Mouse (Mus musculus) macrophage (primary cell): ENCODE data around the gene Hist2h2ab. TPM values are rescaled to one million over a fixed set of nuclear protein-coding genes. Genes with fewer than 3 reads are reported as not detected.
"Not testable (repeated sequence)": the region's sequence is repeated elsewhere in the genome, so short reads cannot be mapped to it uniquely, and the experiment has no call there.

Source experiments
- H3K27ac ChIP-seq: fragments of 350-480 bp; formaldehyde crosslinking; 2 replicates; pipeline ENCODE4 v1.9.0; 2021
- H3K36me3 ChIP-seq: fragments of 350-480 bp; formaldehyde crosslinking; 2 replicates; pipeline ENCODE4 v1.9.0; 2021; ENCODE audit errors: inconsistent target
- H3K4me3 ChIP-seq: fragments of 350-480 bp; formaldehyde crosslinking; 2 replicates; pipeline ENCODE4 v1.9.0; 2021; ENCODE audit errors: inconsistent target
- H3K79me2 ChIP-seq: fragments of 350-480 bp; formaldehyde crosslinking; 2 replicates; pipeline ENCODE4 v1.9.0; 2021; ENCODE audit errors: inconsistent target
- WGBS: methylation state at CpG from one replicate; pipeline ENCODE4 v1.1.7; 2026; ENCODE audit warnings: inconsistent platforms; ENCODE audit not compliant: missing documents; 5-methylcytosine and 5-hydroxymethylcytosine counted together
- polyA plus RNA-seq: library from polyadenylated mRNA; stranded (reverse); fragments of 250-400 nt; gene quantifications from 3 replicates; pipeline ENCODE4 v1.2.4, GENCODE M21; 2018; ENCODE audit warnings: inconsistent platforms

Hist2h2ab gene
- polyA plus RNA-seq, 1 experiment from 2014 or later = not detected

DNA sequence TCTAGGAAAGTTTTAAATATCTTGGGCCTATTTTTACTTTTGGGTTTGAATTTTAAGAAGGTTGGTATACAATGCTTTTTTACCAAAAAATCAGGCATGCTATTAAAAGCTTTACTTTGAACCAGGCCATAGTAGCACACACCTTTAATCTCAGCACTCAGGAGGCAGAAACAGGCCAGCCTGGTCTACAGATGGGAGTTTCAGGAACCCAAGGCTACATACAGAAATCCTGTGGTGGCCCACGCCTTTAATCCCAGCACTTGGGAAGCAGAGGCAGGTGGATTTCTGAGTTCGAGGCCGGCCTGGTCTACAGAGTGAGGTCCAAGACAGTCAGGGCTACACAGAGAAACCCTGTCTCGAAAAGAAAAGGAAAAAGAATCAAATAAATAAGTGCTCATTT lies 47.9 kb downstream of the Hist2h2ab start:
- 72% methylated on average over 4 of the region's 4 CpGs for WGBS
- H3K79me2 ChIP-seq = no peaks in the 10 kb centered on the region; the same call in 1 of the 2 replicates
- no peak overlapping the region for H3K4me3 ChIP-seq
- peak overlapping the region; percentile 88 for H3K27ac ChIP-seq
- H3K36me3 ChIP-seq = no peaks in the 10 kb centered on the region

DNA sequence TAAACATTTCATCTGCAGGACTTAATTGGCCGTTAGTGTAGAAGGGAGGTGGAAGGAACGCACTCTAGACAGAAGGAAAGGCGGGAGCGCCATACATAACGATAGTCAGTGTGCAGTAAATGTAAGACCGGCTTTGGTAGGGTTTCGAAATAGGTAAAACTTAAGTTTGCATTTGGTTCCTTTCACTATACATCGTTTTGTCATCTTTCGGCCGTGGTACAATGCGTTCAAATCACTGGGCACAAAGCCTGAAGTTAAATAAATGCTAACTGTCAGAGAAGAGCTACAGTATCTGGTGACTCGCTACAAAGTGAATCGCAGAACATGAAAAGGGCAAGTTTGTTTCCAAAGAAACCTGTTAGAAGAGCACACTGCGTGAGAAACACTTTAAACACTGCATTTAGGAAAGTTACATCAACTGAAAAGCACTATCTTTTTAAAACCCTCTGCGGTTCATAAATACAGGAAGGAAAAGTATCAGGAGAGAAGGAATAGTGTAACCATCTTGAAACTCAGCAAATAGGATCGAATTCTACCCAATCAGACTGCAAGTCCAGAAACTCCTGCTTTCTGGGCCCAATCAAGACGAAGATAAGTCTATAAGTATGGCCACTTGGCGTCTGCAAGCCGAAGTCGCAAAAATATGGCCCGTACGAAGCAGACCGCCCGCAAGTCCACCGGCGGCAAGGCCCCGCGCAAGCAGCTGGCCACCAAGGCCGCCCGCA lies 48.5 kb downstream of the Hist2h2ab start, which contains the start of gene Hist2h3b:
Gene Hist2h3b (plus strand): TSS at position 604 of the 725 bp plus-strand sequence.
- Histone ChIP-seq H3K27ac (peak within 1 kb of the TSS; percentile 92), H3K79me2 (no peaks in the 10 kb centered on the region; the same call in 1 of the 2 replicates), H3K36me3 (no peaks in the 10 kb centered on the region), H3K4me3 (peak within 1 kb of the TSS; percentile 44)
- 23% methylated on average over 22 of the region's 30 CpGs for WGBS

DNA sequence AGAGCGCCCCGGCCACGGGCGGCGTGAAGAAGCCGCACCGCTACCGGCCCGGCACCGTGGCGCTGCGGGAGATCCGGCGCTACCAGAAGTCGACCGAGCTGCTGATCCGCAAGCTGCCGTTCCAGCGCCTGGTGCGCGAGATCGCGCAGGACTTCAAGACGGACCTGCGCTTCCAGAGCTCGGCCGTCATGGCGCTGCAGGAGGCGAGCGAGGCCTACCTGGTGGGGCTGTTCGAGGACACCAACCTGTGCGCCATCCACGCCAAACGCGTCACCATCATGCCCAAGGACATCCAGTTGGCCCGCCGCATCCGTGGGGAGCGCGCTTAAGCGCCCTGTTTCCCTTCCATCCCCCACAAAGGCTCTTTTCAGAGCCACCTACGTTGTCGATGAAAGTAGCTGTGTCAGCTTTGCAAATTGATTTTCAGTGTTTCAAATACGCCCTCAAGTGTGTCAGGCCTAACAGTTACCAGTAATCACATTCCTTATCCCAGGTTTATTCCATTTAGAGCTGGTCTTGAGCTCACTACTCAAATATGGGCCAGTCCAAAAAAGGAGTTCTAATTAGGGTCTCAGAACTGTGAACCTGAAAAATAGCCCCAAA lies 49.2 kb downstream of the Hist2h2ab start:
- not testable (repeated sequence) for H3K79me2 ChIP-seq, H3K36me3 ChIP-seq
- Histone ChIP-seq H3K27ac (peak overlapping the region; percentile 92), H3K4me3 (peak overlapping the region; percentile 44)
- 0% methylated on average over 7 of the region's 44 CpGs for WGBS

Other genes with a start within 250 kb of the Hist2h2ab start
- 189 to 264 TPM (median 249 TPM) in 3 replicates for gene Plekho1, start 223.9 kb upstream of the Hist2h2ab start, polyA plus RNA-seq
- 18.6 to 31.7 TPM (median 25.9 TPM) in 3 replicates for gene Vps45, start 161.4 kb upstream of the Hist2h2ab start, polyA plus RNA-seq
- 9.7 to 10.5 TPM (median 10.4 TPM) in 3 replicates for gene Otud7b, start 115.3 kb upstream of the Hist2h2ab start, polyA plus RNA-seq
- gene Mtmr11, start 57.9 kb upstream of the Hist2h2ab start, polyA plus RNA-seq = 1.2 to 2.4 TPM (median 1.8 TPM) in 3 replicates
- gene Sf3b4, start 47.5 kb upstream of the Hist2h2ab start, polyA plus RNA-seq = 57.6 to 99.3 TPM (median 68.9 TPM) in 3 replicates
- gene Sv2a, start 38.7 kb upstream of the Hist2h2ab start, polyA plus RNA-seq = 0.12 to 1.4 TPM (median 0.29 TPM) in 3 replicates
- gene Bola1, start 156 bp upstream of the Hist2h2ab start, polyA plus RNA-seq = 5.3 to 18.4 TPM (median 17.6 TPM) in 3 replicates
- gene Hist2h2ac, start 1.0 kb downstream of the Hist2h2ab start, polyA plus RNA-seq = not detected in 3 replicates
- 5.7 to 13.3 TPM (median 6.8 TPM) in 3 replicates for gene Hist2h2be, start 1.3 kb downstream of the Hist2h2ab start, polyA plus RNA-seq
- gene Hist2h3c2, start 19.3 kb downstream of the Hist2h2ab start, polyA plus RNA-seq = 2.4 to 4.9 TPM (median 3.8 TPM) in 3 replicates
- 57.1 to 112 TPM (median 105 TPM) in 3 replicates for gene Hist2h2aa2, start 20.4 kb downstream of the Hist2h2ab start, polyA plus RNA-seq
- 24.8 to 42.2 TPM (median 31.8 TPM) in 3 replicates for gene Hist2h2aa1, start 25.6 kb downstream of the Hist2h2ab start, polyA plus RNA-seq
- 1.7 to 8.5 TPM (median 4.8 TPM) in 3 replicates for gene Hist2h3c1, start 26.8 kb downstream of the Hist2h2ab start, polyA plus RNA-seq
- 0.30 to 0.62 TPM in 2 of 3 replicates, not detected in the other for gene Hist2h4, start 43.4 kb downstream of the Hist2h2ab start, polyA plus RNA-seq
- gene Hist2h3b, start 48.8 kb downstream of the Hist2h2ab start, polyA plus RNA-seq = not detected in 3 replicates
- gene Hist2h2bb, start 49.9 kb downstream of the Hist2h2ab start, polyA plus RNA-seq = not detected in 3 replicates
- gene Fcgr1, start 74.1 kb downstream of the Hist2h2ab start, polyA plus RNA-seq = 189 to 290 TPM (median 287 TPM) in 3 replicates
- gene BC107364, start 232.4 kb downstream of the Hist2h2ab start, polyA plus RNA-seq = not detected in 3 replicates